Mouse (Mus musculus): ENCODE data around the gene Krt82.

DNA sequence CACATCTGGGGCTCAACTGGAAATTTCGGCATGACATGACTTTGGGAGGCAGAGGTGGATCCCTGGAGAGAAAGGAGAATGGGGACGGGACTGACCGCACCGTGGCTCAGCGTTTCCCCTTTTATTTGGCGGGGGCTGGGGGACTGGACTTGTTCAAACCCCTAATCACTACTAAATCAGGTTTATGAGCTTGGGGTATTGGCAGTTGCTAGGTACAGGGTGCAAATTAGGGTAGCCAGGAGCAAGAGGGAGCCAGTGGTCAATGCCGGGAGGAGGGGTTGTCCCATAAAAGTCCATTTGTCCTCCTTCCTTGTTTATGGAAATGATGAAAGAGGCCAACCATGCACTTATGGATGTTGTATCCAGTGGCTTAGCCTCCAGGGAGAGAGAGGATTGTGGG is at the start of gene Krt82:
- TF ChIP-seq POLR2A (IDR thresholded peaks at IDR 0.05; ENCODE audit: low read depth, low read length) (no peak), CTCF (IDR thresholded peaks at IDR 0.05; ENCODE audit: extremely low read depth, insufficient read depth, insufficient read length, insufficient replicate concordance) (no peak)

Data from spleen, adult 2 months (tissue).